Mouse (Mus musculus) testis, adult 2 months (tissue): ENCODE results near the gene Nrxn2.

Experiments used
- CTCF ChIP-seq: fragments of 200-500 bp; IDR thresholded peaks from 2 replicates; pipeline ENCODE4 v1.5.1; 2012; ENCODE audit warnings: low read depth, mild to moderate bottlenecking, inconsistent platforms, low read length, moderate library complexity; ENCODE audit not compliant: control insufficient read depth, insufficient read depth, insufficient replicate concordance
- POLR2A ChIP-seq: fragments of 200-500 bp; IDR thresholded peaks from 2 replicates; pipeline ENCODE4 v1.6.1; 2012; ENCODE audit warnings: low read depth, mild to moderate bottlenecking, inconsistent platforms, low read length, moderate library complexity; ENCODE audit not compliant: control insufficient read depth

GRCm38 (mm10) chr19:6543035-6543383 lies 124.5 kb downstream of the Nrxn2 start:
- TF ChIP-seq CTCF, result no peak
- no peak for TF ChIP-seq POLR2A
